Mouse (Mus musculus) small intestine, adult 2 months (tissue): Measurements from ENCODE around the gene Asb8.

Source experiments
- CTCF ChIP-seq: fragments of 200-500 bp; IDR thresholded peaks from 2 replicates; pipeline ENCODE4 v1.5.1; 2012; ENCODE audit warnings: low read depth, mild to moderate bottlenecking, control low read depth, inconsistent platforms, low read length, moderate library complexity, mixed read lengths; ENCODE audit not compliant: insufficient replicate concordance, insufficient read length; ENCODE audit errors: extremely low read depth
- POLR2A ChIP-seq: fragments of 200-500 bp; IDR thresholded peaks from 2 replicates; pipeline ENCODE4 v1.6.1; 2012; ENCODE audit warnings: low read depth, mild to moderate bottlenecking, control low read depth, inconsistent platforms, low read length, moderate library complexity

DNA sequence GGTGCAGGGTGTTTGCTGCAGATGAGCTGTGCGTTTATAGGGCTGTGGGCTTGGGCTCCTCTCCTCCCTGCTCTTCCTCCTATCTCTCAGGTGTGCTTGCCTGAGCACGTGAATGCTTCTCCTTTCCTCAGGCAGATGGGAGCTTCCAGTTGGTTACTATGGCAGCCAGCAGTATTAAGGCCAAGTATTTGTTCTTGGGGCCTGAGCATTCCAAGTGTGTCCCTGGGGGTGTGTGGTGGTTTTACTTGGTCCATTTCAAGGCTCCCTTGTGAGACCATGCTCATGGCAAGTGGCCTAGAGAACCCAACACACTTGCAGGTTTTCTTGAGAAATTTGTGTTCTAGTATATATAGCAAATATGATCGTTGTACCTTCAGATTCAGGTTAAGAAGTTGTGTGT, 30.0 kb upstream of the Asb8 start, which contains the start of gene Olfr288:
- TF ChIP-seq CTCF (no peak), POLR2A (no peak)
